Mouse (Mus musculus): ENCODE data around the gene Trim68. TPM values are rescaled to one million over a fixed set of nuclear protein-coding genes. Genes with fewer than 3 reads are reported as not detected.
A peak's percentile ranks its signal among the peaks of the same experiment; 100 is the strongest.

Gene Trim68
- polyA plus RNA-seq (2014; fragmentation: Nextera tagmentation; extraction: Ambion mirVana) = 4.4 and 5.8 TPM in 2 replicates

GRCm38 (mm10) chr7:102686944-102687501 is at the start of gene Trim68:
TSS of gene Trim68 (minus strand) at chr7:102687327.
- H3K27ac ChIP-seq (ENCODE audit: low read depth, low read length) = no peak within 1 kb of the TSS
- WGBS = under 1% methylated on average over 39 of the region's 40 CpGs
- peak within 1 kb of the TSS; percentile 52 for H3K4me3 ChIP-seq (ENCODE audit: low read depth, low read length)
- no peaks in the 10 kb centered on the region for H3K27me3 ChIP-seq (replicated peaks; ENCODE audit: control insufficient read depth, insufficient read depth, low read length)
- peak within 1 kb of the TSS; percentile 71 for H3K9ac ChIP-seq (ENCODE audit: low read length)
- ATAC-seq = peak; percentile 100
- H3K9me3 ChIP-seq (replicated peaks; ENCODE audit: control insufficient read depth, low read length) = no peaks in the 10 kb centered on the region
- H3K36me3 ChIP-seq (ENCODE audit: control insufficient read depth, insufficient read depth, low read length) = no peaks in the 10 kb centered on the region
- no peaks in the 10 kb centered on the region for H3K4me1 ChIP-seq (ENCODE audit: control insufficient read depth, insufficient read depth, low read length)
- H3K4me2 ChIP-seq (ENCODE audit: low read length) = peak within 1 kb of the TSS; percentile 76
- DNase-seq (ENCODE audit: low spot score) = peak; percentile 94

DNA sequence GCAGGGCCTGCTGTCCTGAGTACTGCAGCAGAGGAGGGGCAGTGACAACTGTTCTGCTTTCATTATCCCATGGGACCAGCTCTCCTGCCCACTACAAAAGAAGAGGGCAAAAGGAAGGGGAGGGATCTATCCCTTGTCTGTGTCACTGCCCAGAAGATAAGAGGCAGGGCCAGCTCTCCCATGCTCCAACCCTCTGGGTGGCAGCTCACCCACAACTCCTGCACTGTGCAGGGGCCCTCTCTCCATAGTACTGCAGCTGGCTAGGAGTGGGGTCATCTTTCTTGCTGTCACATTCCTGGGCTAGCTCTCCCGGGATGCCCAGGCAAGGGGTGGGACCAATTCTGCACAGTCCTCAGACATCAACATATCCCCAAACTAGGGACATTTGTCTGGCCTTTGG is 46.7 kb upstream of the Trim68 start:
- 85% methylated on average over 1 of the region's 1 CpGs for WGBS
- no peak for DNase-seq (ENCODE audit: low spot score)
- no peak for ATAC-seq

GRCm38 (mm10) chr7:102727391-102727790 is 40.3 kb upstream of the Trim68 start, which contains the start of gene Olfr559:
TSS of gene Olfr559 (minus strand) at chr7:102727491.
- no peak within 1 kb of the TSS for H3K27ac ChIP-seq (ENCODE audit: low read depth, low read length)
- DNase-seq (ENCODE audit: low spot score) (no peak), ATAC-seq (no peak)
- no peaks in the 10 kb centered on the region for H3K9me3 ChIP-seq (replicated peaks; ENCODE audit: control insufficient read depth, low read length)
- H3K4me2 ChIP-seq (ENCODE audit: low read length) = no peak within 1 kb of the TSS
- H3K9ac ChIP-seq (ENCODE audit: low read length) = no peak within 1 kb of the TSS
- no peaks in the 10 kb centered on the region for H3K4me1 ChIP-seq (ENCODE audit: control insufficient read depth, insufficient read depth, low read length)
- no peaks in the 10 kb centered on the region for H3K36me3 ChIP-seq (ENCODE audit: control insufficient read depth, insufficient read depth, low read length)
- no peaks in the 10 kb centered on the region for H3K27me3 ChIP-seq (replicated peaks; ENCODE audit: control insufficient read depth, insufficient read depth, low read length)
- H3K4me3 ChIP-seq (ENCODE audit: low read depth, low read length) = no peak within 1 kb of the TSS

More for the DNA sequence above, 46.7 kb upstream of the Trim68 start:
- H3K36me3 ChIP-seq (ENCODE audit: control insufficient read depth, insufficient read depth, low read length) = no peaks in the 10 kb centered on the region
- H3K4me3 ChIP-seq (ENCODE audit: low read depth, low read length) = no peak overlapping the region
- H3K27me3 ChIP-seq (replicated peaks; ENCODE audit: control insufficient read depth, insufficient read depth, low read length) = no peaks in the 10 kb centered on the region
- no peaks in the 10 kb centered on the region for H3K9me3 ChIP-seq (replicated peaks; ENCODE audit: control insufficient read depth, low read length)
- H3K9ac ChIP-seq (ENCODE audit: low read length) = no peak overlapping the region
- no peak overlapping the region for H3K27ac ChIP-seq (ENCODE audit: low read depth, low read length)
- H3K4me2 ChIP-seq (ENCODE audit: low read length) = no peak overlapping the region
- H3K4me1 ChIP-seq (ENCODE audit: control insufficient read depth, insufficient read depth, low read length) = no peaks in the 10 kb centered on the region

DNA sequence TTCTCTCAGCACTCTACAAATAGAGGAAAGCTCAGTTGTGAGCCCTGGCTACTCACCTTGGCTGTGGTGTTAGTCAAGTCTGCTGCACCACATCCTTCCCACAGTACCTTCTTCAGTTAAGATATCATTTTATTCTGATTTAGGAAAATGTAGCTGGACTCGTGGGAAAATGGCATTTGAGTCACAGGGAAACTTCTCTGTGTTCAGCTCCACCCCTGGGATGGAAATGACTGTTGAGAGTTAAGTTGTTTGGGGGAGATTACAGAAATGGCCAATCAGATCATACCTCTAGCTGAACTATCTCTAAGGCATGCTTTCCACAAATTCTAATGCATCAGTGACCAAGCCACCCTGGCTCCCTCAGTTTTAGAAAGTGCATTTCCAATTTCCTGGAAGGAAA is 31.8 kb upstream of the Trim68 start, which contains the start of gene Olfr33:
Olfr33 (minus strand) TSS at position 101 of the 400 bp plus-strand sequence.
- Histone ChIP-seq H3K9ac (ENCODE audit: low read length) (no peak within 1 kb of the TSS), H3K27ac (ENCODE audit: low read depth, low read length) (no peak within 1 kb of the TSS), H3K4me1 (ENCODE audit: control insufficient read depth, insufficient read depth, low read length) (no peaks in the 10 kb centered on the region), H3K4me3 (ENCODE audit: low read depth, low read length) (no peak within 1 kb of the TSS), H3K36me3 (ENCODE audit: control insufficient read depth, insufficient read depth, low read length) (no peaks in the 10 kb centered on the region), H3K4me2 (ENCODE audit: low read length) (no peak within 1 kb of the TSS), H3K27me3 (replicated peaks; ENCODE audit: control insufficient read depth, insufficient read depth, low read length) (no peaks in the 10 kb centered on the region), H3K9me3 (replicated peaks; ENCODE audit: control insufficient read depth, low read length) (no peaks in the 10 kb centered on the region)
- WGBS = 56% methylated on average over 1 of the region's 1 CpGs
- DNase-seq (ENCODE audit: low spot score) = no peak
- no peak for ATAC-seq

- no peak for DNase-seq (ENCODE audit: low spot score)
- no peak within 1 kb of the TSS for H3K4me3 ChIP-seq (ENCODE audit: low read depth, low read length)
- H3K4me2 ChIP-seq (ENCODE audit: low read length) = no peak within 1 kb of the TSS
- no peaks in the 10 kb centered on the region for H3K4me1 ChIP-seq (ENCODE audit: control insufficient read depth, insufficient read depth, low read length)
- no peaks in the 10 kb centered on the region for H3K36me3 ChIP-seq (ENCODE audit: control insufficient read depth, insufficient read depth, low read length)
- no peak within 1 kb of the TSS for H3K27ac ChIP-seq (ENCODE audit: low read depth, low read length)
- H3K9ac ChIP-seq (ENCODE audit: low read length) = no peak within 1 kb of the TSS
- ATAC-seq = no peak
- no peaks in the 10 kb centered on the region for H3K27me3 ChIP-seq (replicated peaks; ENCODE audit: control insufficient read depth, insufficient read depth, low read length)
- H3K9me3 ChIP-seq (replicated peaks; ENCODE audit: control insufficient read depth, low read length) = no peaks in the 10 kb centered on the region
Observed at GRCm38 (mm10) chr7:102701915-102702314, 14.8 kb upstream of the Trim68 start, which contains the start of gene Olfr558. TSS of gene Olfr558 (plus strand) at chr7:102702215.

DNA sequence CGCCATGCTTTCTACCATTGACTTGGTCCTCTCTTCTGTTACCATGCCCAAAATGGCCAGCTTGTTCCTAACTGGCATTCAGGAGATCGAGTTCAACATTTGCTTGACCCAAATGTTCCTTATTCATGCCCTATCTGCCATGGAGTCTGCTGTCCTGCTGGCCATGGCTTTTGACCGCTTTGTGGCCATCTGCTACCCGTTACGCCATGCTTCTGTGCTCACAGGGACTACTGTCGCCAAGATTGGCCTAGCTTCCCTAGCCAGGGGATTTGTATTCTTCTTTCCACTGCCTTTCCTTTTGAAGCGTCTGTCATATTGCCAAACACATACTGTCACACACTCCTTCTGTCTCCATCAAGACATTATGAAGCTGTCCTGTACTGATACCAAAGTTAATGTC is 11.3 kb upstream of the Trim68 start:
- ATAC-seq = no peak
- WGBS = 86% methylated on average over 7 of the region's 7 CpGs
- Histone ChIP-seq H3K36me3 (ENCODE audit: control insufficient read depth, insufficient read depth, low read length) (no peaks in the 10 kb centered on the region), H3K27ac (ENCODE audit: low read depth, low read length) (no peak overlapping the region), H3K4me2 (ENCODE audit: low read length) (no peak overlapping the region), H3K9me3 (replicated peaks; ENCODE audit: control insufficient read depth, low read length) (no peaks in the 10 kb centered on the region), H3K9ac (ENCODE audit: low read length) (no peak overlapping the region), H3K27me3 (replicated peaks; ENCODE audit: control insufficient read depth, insufficient read depth, low read length) (no peaks in the 10 kb centered on the region), H3K4me1 (ENCODE audit: control insufficient read depth, insufficient read depth, low read length) (no peaks in the 10 kb centered on the region), H3K4me3 (ENCODE audit: low read depth, low read length) (no peak overlapping the region)
- no peak for DNase-seq (ENCODE audit: low spot score)

- Histone ChIP-seq H3K4me1 (ENCODE audit: control insufficient read depth, insufficient read depth, low read length) (no peaks in the 10 kb centered on the region), H3K4me3 (ENCODE audit: low read depth, low read length) (no peak within 1 kb of the TSS), H3K27me3 (replicated peaks; ENCODE audit: control insufficient read depth, insufficient read depth, low read length) (no peaks in the 10 kb centered on the region), H3K4me2 (ENCODE audit: low read length) (no peak within 1 kb of the TSS), H3K27ac (ENCODE audit: low read depth, low read length) (no peak within 1 kb of the TSS), H3K9ac (ENCODE audit: low read length) (no peak within 1 kb of the TSS), H3K36me3 (ENCODE audit: control insufficient read depth, insufficient read depth, low read length) (no peaks in the 10 kb centered on the region), H3K9me3 (replicated peaks; ENCODE audit: control insufficient read depth, low read length) (no peaks in the 10 kb centered on the region)
- 85% methylated on average over 5 of the region's 5 CpGs for WGBS
- ATAC-seq (no peak), DNase-seq (ENCODE audit: low spot score) (peak; percentile 42)
Observed at GRCm38 (mm10) chr7:102695358-102696125, 8.4 kb upstream of the Trim68 start, which contains the start of gene Olfr557. TSS of gene Olfr557 (plus strand) at chr7:102695910.

DNA sequence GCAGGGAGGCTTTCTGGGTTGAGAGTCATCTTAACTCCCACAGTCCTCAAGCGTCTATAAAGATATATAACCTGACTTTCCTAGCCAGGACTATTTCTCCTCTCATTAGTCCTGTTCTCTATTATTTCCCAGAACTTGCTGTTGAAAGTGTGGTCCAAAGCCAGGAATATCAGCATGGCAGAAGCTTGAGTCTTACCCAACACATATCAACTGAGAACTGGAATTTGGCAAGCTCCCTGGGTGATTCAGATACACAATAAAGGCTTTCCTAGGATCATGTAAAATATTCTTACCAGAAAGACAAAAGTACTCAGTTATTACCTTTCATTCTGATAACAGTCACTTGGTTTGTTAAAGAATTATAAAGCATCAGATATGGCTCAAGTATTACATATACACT is 5.2 kb downstream of the Trim68 start:
- H3K9ac ChIP-seq (ENCODE audit: low read length) = no peak overlapping the region
- H3K4me1 ChIP-seq (ENCODE audit: control insufficient read depth, insufficient read depth, low read length) = no peaks in the 10 kb centered on the region
- no peak overlapping the region for H3K4me2 ChIP-seq (ENCODE audit: low read length)
- H3K27ac ChIP-seq (ENCODE audit: low read depth, low read length) = no peak overlapping the region
- H3K9me3 ChIP-seq (replicated peaks; ENCODE audit: control insufficient read depth, low read length) = no peaks in the 10 kb centered on the region
- H3K36me3 ChIP-seq (ENCODE audit: control insufficient read depth, insufficient read depth, low read length) = 0 out of 2 replicates have a peak, but pooled peaks cover 4% of the 10 kb centered on the region
- DNase-seq (ENCODE audit: low spot score) = no peak
- no peaks in the 10 kb centered on the region for H3K27me3 ChIP-seq (replicated peaks; ENCODE audit: control insufficient read depth, insufficient read depth, low read length)
- 93% methylated on average over 1 of the region's 1 CpGs for WGBS
- ATAC-seq = no peak
- H3K4me3 ChIP-seq (ENCODE audit: low read depth, low read length) = no peak overlapping the region

GRCm38 (mm10) chr7:102676225-102676624 is 10.9 kb downstream of the Trim68 start:
- no peaks in the 10 kb centered on the region for H3K4me1 ChIP-seq (ENCODE audit: control insufficient read depth, insufficient read depth, low read length)
- H3K4me3 ChIP-seq (ENCODE audit: low read depth, low read length) = no peak overlapping the region
- H3K36me3 ChIP-seq (ENCODE audit: control insufficient read depth, insufficient read depth, low read length) = no peaks in the 10 kb centered on the region
- H3K9ac ChIP-seq (ENCODE audit: low read length) = no peak overlapping the region
- H3K27ac ChIP-seq (ENCODE audit: low read depth, low read length) = no peak overlapping the region
- ATAC-seq = no peak
- H3K27me3 ChIP-seq (replicated peaks; ENCODE audit: control insufficient read depth, insufficient read depth, low read length) = no peaks in the 10 kb centered on the region
- no peak overlapping the region for H3K4me2 ChIP-seq (ENCODE audit: low read length)
- DNase-seq (ENCODE audit: low spot score) = no peak
- 78% methylated on average over 2 of the region's 2 CpGs for WGBS
- H3K9me3 ChIP-seq (replicated peaks; ENCODE audit: control insufficient read depth, low read length) = no peaks in the 10 kb centered on the region
